Mouse (Mus musculus): ENCODE measurements around the gene Cacna1f. TPM values are rescaled to one million over a fixed set of nuclear protein-coding genes. Genes with fewer than 3 reads are reported as not detected.
A peak's percentile ranks its signal among the peaks of the same experiment; 100 is the strongest.

The Cacna1f gene
- polyA plus RNA-seq, 1 experiment from 2014 or later: not detected

- Histone ChIP-seq H3K27ac (ENCODE audit: low read depth, low read length) (no peak overlapping the region), H3K4me2 (ENCODE audit: low read depth) (no peak overlapping the region), H3K4me3 (ENCODE audit: low read depth, low read length) (no peak overlapping the region), H3K9me3 (ENCODE audit: control insufficient read depth, low read length) (no peaks in the 10 kb centered on the region), H3K4me1 (ENCODE audit: control insufficient read depth, insufficient read depth, low read length) (no peaks in the 10 kb centered on the region), H3K9ac (ENCODE audit: low read length) (no peak overlapping the region), H3K36me3 (ENCODE audit: control insufficient read depth, insufficient read depth, low read length) (no peaks in the 10 kb centered on the region), H3K27me3 (ENCODE audit: control insufficient read depth, insufficient read depth, low read length) (no peaks in the 10 kb centered on the region)
- DNase-seq (ENCODE audit: low spot score): no peak
- ATAC-seq (ENCODE audit: insufficient read depth, low FRiP score, low TSS enrichment): no peak
- 53% methylated on average over 3 of the region's 3 CpGs for WGBS
Measured at GRCm38 (mm10) chrX:7678986-7679385, 72.1 kb downstream of the Cacna1f start.

GRCm38 (mm10) chrX:7679405-7680056 lies 72.6 kb downstream of the Cacna1f start:
- Histone ChIP-seq H3K9ac (ENCODE audit: low read length) (no peak overlapping the region), H3K9me3 (ENCODE audit: control insufficient read depth, low read length) (no peaks in the 10 kb centered on the region), H3K4me1 (ENCODE audit: control insufficient read depth, insufficient read depth, low read length) (no peaks in the 10 kb centered on the region), H3K4me3 (ENCODE audit: low read depth, low read length) (peak overlapping the region; percentile 15; the same call in 1 of the 2 replicates), H3K27ac (ENCODE audit: low read depth, low read length) (no peak overlapping the region), H3K36me3 (ENCODE audit: control insufficient read depth, insufficient read depth, low read length) (no peaks in the 10 kb centered on the region), H3K27me3 (ENCODE audit: control insufficient read depth, insufficient read depth, low read length) (no peaks in the 10 kb centered on the region), H3K4me2 (ENCODE audit: low read depth) (peak overlapping the region; percentile 36)
- DNase-seq (ENCODE audit: low spot score): peak; percentile 93
- peak; percentile 86 for ATAC-seq (ENCODE audit: insufficient read depth, low FRiP score, low TSS enrichment)
- WGBS: 18% methylated on average over 27 of the region's 27 CpGs

GRCm38 (mm10) chrX:7680057-7680412 lies 73.2 kb downstream of the Cacna1f start:
- Histone ChIP-seq H3K9ac (ENCODE audit: low read length) (no peak overlapping the region), H3K27ac (ENCODE audit: low read depth, low read length) (no peak overlapping the region), H3K4me3 (ENCODE audit: low read depth, low read length) (peak overlapping the region; percentile 15; the same call in 1 of the 2 replicates), H3K4me2 (ENCODE audit: low read depth) (peak overlapping the region; percentile 36), H3K27me3 (ENCODE audit: control insufficient read depth, insufficient read depth, low read length) (no peaks in the 10 kb centered on the region), H3K4me1 (ENCODE audit: control insufficient read depth, insufficient read depth, low read length) (no peaks in the 10 kb centered on the region), H3K36me3 (ENCODE audit: control insufficient read depth, insufficient read depth, low read length) (no peaks in the 10 kb centered on the region), H3K9me3 (ENCODE audit: control insufficient read depth, low read length) (no peaks in the 10 kb centered on the region)
- ATAC-seq (ENCODE audit: insufficient read depth, low FRiP score, low TSS enrichment) (peak; percentile 45; the same call in 1 of the 2 replicates), DNase-seq (ENCODE audit: low spot score) (no peak)
- 20% methylated on average over 9 of the region's 12 CpGs for WGBS

GRCm38 (mm10) chrX:7680864-7681263 lies 74.0 kb downstream of the Cacna1f start, which contains the start of gene Magix:
Gene Magix, minus strand, starts transcription at chrX:7681251.
- Histone ChIP-seq H3K27ac (ENCODE audit: low read depth, low read length) (no peak within 1 kb of the TSS), H3K9me3 (ENCODE audit: control insufficient read depth, low read length) (no peaks in the 10 kb centered on the region), H3K27me3 (ENCODE audit: control insufficient read depth, insufficient read depth, low read length) (no peaks in the 10 kb centered on the region), H3K36me3 (ENCODE audit: control insufficient read depth, insufficient read depth, low read length) (no peaks in the 10 kb centered on the region), H3K4me1 (ENCODE audit: control insufficient read depth, insufficient read depth, low read length) (no peaks in the 10 kb centered on the region), H3K4me2 (ENCODE audit: low read depth) (peak within 1 kb of the TSS; percentile 36), H3K4me3 (ENCODE audit: low read depth, low read length) (peak within 1 kb of the TSS; percentile 15; the same call in 1 of the 2 replicates), H3K9ac (ENCODE audit: low read length) (no peak within 1 kb of the TSS)
- no peak for DNase-seq (ENCODE audit: low spot score)
- WGBS: 78% methylated on average over 14 of the region's 14 CpGs
- ATAC-seq (ENCODE audit: insufficient read depth, low FRiP score, low TSS enrichment): no peak

Other genes with a start within 250 kb of the Cacna1f start
- 0.59 and 0.69 TPM in 2 replicates for gene Usp27x, start 231.3 kb upstream of the Cacna1f start, polyA plus RNA-seq (2014; fragmentation: Nextera tagmentation; extraction: Ambion mirVana)
- gene Foxp3, start 33.4 kb upstream of the Cacna1f start, polyA plus RNA-seq (2014; fragmentation: Nextera tagmentation; extraction: Ambion mirVana): not detected in 2 replicates
- 1.7 and 2.1 TPM in 2 replicates for gene Ppp1r3f, start 32.8 kb upstream of the Cacna1f start, polyA plus RNA-seq (2014; fragmentation: Nextera tagmentation; extraction: Ambion mirVana)
- 28.4 and 29.2 TPM in 2 replicates for gene Ccdc22, start 1.6 kb upstream of the Cacna1f start, polyA plus RNA-seq (2014; fragmentation: Nextera tagmentation; extraction: Ambion mirVana)
- 15.5 and 18.6 TPM in 2 replicates for gene Syp, start 31.4 kb downstream of the Cacna1f start, polyA plus RNA-seq (2014; fragmentation: Nextera tagmentation; extraction: Ambion mirVana)
- gene Prickle3, start 50.2 kb downstream of the Cacna1f start, polyA plus RNA-seq (2014; fragmentation: Nextera tagmentation; extraction: Ambion mirVana): 2.4 and 3.1 TPM in 2 replicates
- gene Plp2, start 64.3 kb downstream of the Cacna1f start, polyA plus RNA-seq (2014; fragmentation: Nextera tagmentation; extraction: Ambion mirVana): 43.3 and 49.4 TPM in 2 replicates
- not detected in 2 replicates for gene Magix, start 74.2 kb downstream of the Cacna1f start, polyA plus RNA-seq (2014; fragmentation: Nextera tagmentation; extraction: Ambion mirVana)
- 47.3 and 48.4 TPM in 2 replicates for gene Gpkow, start 90.0 kb downstream of the Cacna1f start, polyA plus RNA-seq (2014; fragmentation: Nextera tagmentation; extraction: Ambion mirVana)
- 17.8 and 18.3 TPM in 2 replicates for gene Wdr45, start 107.2 kb downstream of the Cacna1f start, polyA plus RNA-seq (2014; fragmentation: Nextera tagmentation; extraction: Ambion mirVana)
- not detected in 2 replicates for gene Gm45208, start 115.2 kb downstream of the Cacna1f start, polyA plus RNA-seq (2014; fragmentation: Nextera tagmentation; extraction: Ambion mirVana)
- gene Praf2, start 121.4 kb downstream of the Cacna1f start, polyA plus RNA-seq (2014; fragmentation: Nextera tagmentation; extraction: Ambion mirVana): 102 and 104 TPM in 2 replicates
- 21.0 and 31.8 TPM in 2 replicates for gene Ccdc120, start 143.8 kb downstream of the Cacna1f start, polyA plus RNA-seq (2014; fragmentation: Nextera tagmentation; extraction: Ambion mirVana)
- 21.6 and 25.9 TPM in 2 replicates for gene Tfe3, start 155.5 kb downstream of the Cacna1f start, polyA plus RNA-seq (2014; fragmentation: Nextera tagmentation; extraction: Ambion mirVana)
- gene Gripap1, start 182.7 kb downstream of the Cacna1f start, polyA plus RNA-seq (2014; fragmentation: Nextera tagmentation; extraction: Ambion mirVana): 51.7 and 57.0 TPM in 2 replicates
- 2.2 and 2.5 TPM in 2 replicates for gene Kcnd1, start 215.2 kb downstream of the Cacna1f start, polyA plus RNA-seq (2014; fragmentation: Nextera tagmentation; extraction: Ambion mirVana)
- 35.9 and 40.8 TPM in 2 replicates for gene Otud5, start 234.3 kb downstream of the Cacna1f start, polyA plus RNA-seq (2014; fragmentation: Nextera tagmentation; extraction: Ambion mirVana)

All from neural tube, embryonic 11.5 days (tissue).